Mouse (Mus musculus): Measurements from ENCODE around the gene Ppm1f.
"Not testable (repeated sequence)": the region's sequence is repeated elsewhere in the genome, so short reads cannot be mapped to it uniquely, and the experiment has no call there.

Gene Ppm1f

GRCm38 (mm10) chr16:16911641-16912597 lies 15.7 kb downstream of the Ppm1f start:
- peak; percentile 90 to 91 for DNase-seq

- no peak for DNase-seq
These were observed 17.2 kb downstream of the Ppm1f start for GRCm38 (mm10) chr16:16913440-16913839.

- no peak for DNase-seq
These were observed 22.3 kb downstream of the Ppm1f start for GRCm38 (mm10) chr16:16918441-16919117.

GRCm38 (mm10) chr16:16921021-16921435 lies 24.8 kb downstream of the Ppm1f start:
- peak; percentile 71 to 74 for DNase-seq

GRCm38 (mm10) chr16:16924481-16924880 lies 28.2 kb downstream of the Ppm1f start:
- DNase-seq, result no peak

GRCm38 (mm10) chr16:16926536-16926935 lies 30.3 kb downstream of the Ppm1f start:
- no peak for DNase-seq

- DNase-seq, result not testable (repeated sequence)
These were observed 32.6 kb downstream of the Ppm1f start for GRCm38 (mm10) chr16:16928908-16929307.

- no peak for DNase-seq
These were observed 34.1 kb downstream of the Ppm1f start for GRCm38 (mm10) chr16:16930326-16930725.

GRCm38 (mm10) chr16:16930810-16931296 lies 34.6 kb downstream of the Ppm1f start:
- DNase-seq, result peak; percentile 91 to 94

- DNase-seq, result no peak
These were observed 43.3 kb downstream of the Ppm1f start for GRCm38 (mm10) chr16:16939543-16939942.

- no peak for DNase-seq
These were observed 44.8 kb downstream of the Ppm1f start for GRCm38 (mm10) chr16:16941078-16941477.

GRCm38 (mm10) chr16:16958575-16958974 lies 62.3 kb downstream of the Ppm1f start:
- peak in 1 of 2 experiments; percentile 8 for DNase-seq

- no peak for DNase-seq
These were observed 63.6 kb downstream of the Ppm1f start for GRCm38 (mm10) chr16:16959907-16960306.

- no peak for DNase-seq
These were observed 68.9 kb downstream of the Ppm1f start for GRCm38 (mm10) chr16:16965149-16965548.

- DNase-seq, result no peak
These were observed 70.0 kb downstream of the Ppm1f start for GRCm38 (mm10) chr16:16966290-16966689.

Measured in cerebellum, postnatal 10 days (tissue).